Mouse (Mus musculus) liver, adult 2 months (tissue): ENCODE data around the gene Ano6.

ENCODE experiments used
- CTCF ChIP-seq: fragments of 200-500 bp; IDR thresholded peaks from 2 replicates; pipeline ENCODE4 v1.5.1; 2011; ENCODE audit warnings: low read depth, low read length, control low read depth
- POLR2A ChIP-seq: fragments of 200-500 bp; IDR thresholded peaks from 2 replicates; pipeline ENCODE4 v1.6.1; 2011; ENCODE audit warnings: low read length, control low read depth; ENCODE audit not compliant: insufficient read depth; ENCODE audit errors: extremely low read depth

DNA sequence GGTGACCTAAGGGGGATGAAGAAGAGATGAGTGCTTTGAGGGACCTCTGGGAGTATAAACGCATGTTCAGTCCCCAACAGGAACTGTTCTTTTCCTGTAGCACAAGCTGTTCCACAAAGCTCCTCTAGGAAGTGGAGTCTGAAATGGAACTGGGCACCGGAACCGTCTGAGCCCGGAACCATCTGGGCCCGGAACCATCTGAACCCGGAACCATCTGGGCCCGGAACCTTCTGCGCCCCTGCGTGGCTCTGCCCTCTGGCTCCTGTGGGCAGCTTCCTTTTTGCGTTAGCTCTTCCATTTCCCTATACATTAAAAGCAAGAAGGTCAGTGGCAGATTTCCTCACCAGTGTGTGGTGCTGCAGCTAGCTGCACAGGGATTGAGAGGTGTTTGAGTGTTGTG lies 85.3 kb downstream of the Ano6 start:
- no peak for TF ChIP-seq POLR2A
- no peak for TF ChIP-seq CTCF
